Mouse (Mus musculus) liver, adult 2 months (tissue): ENCODE results near the gene Uqcc3. TPM values are rescaled to one million over a fixed set of nuclear protein-coding genes. Genes with fewer than 3 reads are reported as not detected.
A peak's percentile ranks its signal among the peaks of the same experiment; 100 is the strongest.

Source experiments
- DNase-seq: peaks from one replicate; pipeline ENCODE4 v3.0.0-alpha.2; 2011; ENCODE audit warnings: low read depth, low spot score; ENCODE audit errors: extremely low read depth
- H3K27ac ChIP-seq: fragments of 200-500 bp; replicated peaks from 2 replicates; pipeline ENCODE4 v1.5.1; 2012; ENCODE audit warnings: low read depth, mild to moderate bottlenecking, control low read depth, inconsistent platforms, low read length; ENCODE audit not compliant: insufficient read depth
- H3K27me3 ChIP-seq: fragments of 200-500 bp; 2 replicates; pipeline ENCODE4 v1.6.1; 2012; ENCODE audit warnings: mild to moderate bottlenecking, moderate library complexity, low read length, inconsistent platforms; ENCODE audit not compliant: control insufficient read depth, insufficient read depth
- H3K36me3 ChIP-seq: fragments of 200-500 bp; 2 replicates; pipeline ENCODE4 v1.6.1; 2012; ENCODE audit warnings: low read length, inconsistent platforms; ENCODE audit not compliant: control insufficient read depth, insufficient read depth
- H3K4me1 ChIP-seq: fragments of 200-500 bp; 2 replicates; pipeline ENCODE4 v1.6.1; 2011; ENCODE audit warnings: low read length; ENCODE audit not compliant: control insufficient read depth, insufficient read depth
- H3K4me3 ChIP-seq: fragments of 200-500 bp; 2 replicates; pipeline ENCODE4 v1.5.1; 2011; ENCODE audit warnings: low read depth, mild to moderate bottlenecking, control low read depth, low read length, moderate library complexity; ENCODE audit not compliant: insufficient read depth
- H3K79me2 ChIP-seq: fragments of 200-500 bp; 2 replicates; pipeline ENCODE4 v1.6.1; 2012; ENCODE audit warnings: inconsistent platforms, mild to moderate bottlenecking, low read length, moderate library complexity; ENCODE audit not compliant: control insufficient read depth, insufficient read depth
- H3K9ac ChIP-seq: fragments of 200-500 bp; 2 replicates; pipeline ENCODE4 v1.6.1; 2012; ENCODE audit warnings: low read depth, mild to moderate bottlenecking, control low read depth, inconsistent platforms, low read length
- CTCF ChIP-seq: fragments of 200-500 bp; IDR thresholded peaks from 2 replicates; pipeline ENCODE4 v1.5.1; 2011; ENCODE audit warnings: low read depth, low read length, control low read depth
- POLR2A ChIP-seq: fragments of 200-500 bp; IDR thresholded peaks from 2 replicates; pipeline ENCODE4 v1.6.1; 2011; ENCODE audit warnings: low read length, control low read depth; ENCODE audit not compliant: insufficient read depth; ENCODE audit errors: extremely low read depth
- WGBS: fragments of 180-500 bp; shearing (Covaris S2); methylation state at CpG from one replicate; pipeline ENCODE4 v1.1.7; 2018; 5-methylcytosine and 5-hydroxymethylcytosine counted together
- polyA plus RNA-seq: library from polyadenylated mRNA; depleted of rRNA; stranded (reverse); fragments of >200 nt; gene quantifications from 2 replicates; pipeline ENCODE4 v1.2.3, GENCODE M21; 2012
- total RNA-seq: library from RNA; depleted of rRNA; stranded (reverse); fragments of >200 nt; gene quantifications from 2 replicates; pipeline ENCODE4 v1.2.3, GENCODE M21; 2014

The Uqcc3 gene
- total and polyA plus RNA-seq, 2 experiments, result 27.7 to 32.6 TPM

DNA sequence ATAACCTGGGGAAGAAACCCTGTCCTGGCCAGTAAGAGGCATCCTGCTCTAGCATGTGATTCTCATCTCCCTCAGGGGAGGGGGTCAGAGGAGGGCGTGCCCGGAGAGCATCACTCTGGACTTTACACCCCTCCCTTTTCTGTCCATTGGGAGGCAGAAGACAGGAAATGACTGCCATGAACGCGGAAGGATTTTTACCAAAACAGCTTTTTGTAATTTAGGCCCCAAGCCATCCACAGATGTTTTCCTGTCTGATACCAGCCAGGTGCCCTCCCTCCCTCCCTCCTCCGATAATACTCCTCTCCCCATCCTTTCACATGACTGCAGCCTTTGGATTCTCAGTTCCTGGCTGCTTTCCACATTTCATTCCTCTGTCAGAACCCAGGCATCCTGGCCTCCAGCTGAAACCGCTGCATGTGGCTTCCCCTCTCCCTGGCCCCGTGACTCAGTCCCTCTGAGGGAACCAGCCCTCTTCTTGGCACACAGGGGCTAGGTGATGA, 30.3 kb downstream of the Uqcc3 start, which contains the start of gene Lrrn4cl:
Lrrn4cl (plus strand) TSS at position 367 of the 500 bp plus-strand sequence.
- Histone ChIP-seq H3K4me1 (no peaks in the 10 kb centered on the region), H3K79me2 (no peaks in the 10 kb centered on the region), H3K27me3 (no peaks in the 10 kb centered on the region), H3K9ac (no peak within 1 kb of the TSS), H3K36me3 (peaks cover 15% of the 10 kb centered on the region), H3K27ac (no peak within 1 kb of the TSS), H3K4me3 (no peak within 1 kb of the TSS)
- 40% methylated on average over 7 of the region's 7 CpGs for WGBS
- DNase-seq, result no peak
- TF ChIP-seq CTCF (no peak), POLR2A (no peak)

DNA sequence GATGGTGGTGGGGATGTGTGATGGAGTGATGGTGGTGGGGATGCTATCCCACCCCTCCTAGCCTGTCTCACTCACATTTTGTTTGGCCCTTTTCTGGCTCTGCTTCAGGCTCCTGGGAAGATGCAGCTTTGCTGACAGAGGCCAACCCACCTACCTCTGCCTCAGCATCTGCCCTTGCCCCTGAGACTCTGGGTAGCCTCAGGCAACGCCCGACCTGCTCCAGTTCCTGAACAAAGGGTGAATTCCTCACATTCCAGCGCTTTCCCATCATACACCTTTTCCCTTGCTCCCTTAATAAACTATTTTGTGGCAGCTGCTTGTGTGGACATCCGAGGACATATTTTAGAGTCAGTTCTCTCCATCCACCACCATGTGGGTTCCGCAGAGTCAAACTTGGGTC, 32.4 kb downstream of the Uqcc3 start:
- Histone ChIP-seq H3K27ac (no peak overlapping the region), H3K27me3 (no peaks in the 10 kb centered on the region), H3K36me3 (peaks cover 17% of the 10 kb centered on the region), H3K9ac (no peak overlapping the region), H3K4me3 (no peak overlapping the region), H3K4me1 (peaks cover 3% of the 10 kb centered on the region; the same call in 1 of the 2 replicates), H3K79me2 (no peaks in the 10 kb centered on the region)
- WGBS, result 90% methylated on average over 5 of the region's 5 CpGs
- DNase-seq, result no peak
- TF ChIP-seq POLR2A, result no peak
- no peak for TF ChIP-seq CTCF

DNA sequence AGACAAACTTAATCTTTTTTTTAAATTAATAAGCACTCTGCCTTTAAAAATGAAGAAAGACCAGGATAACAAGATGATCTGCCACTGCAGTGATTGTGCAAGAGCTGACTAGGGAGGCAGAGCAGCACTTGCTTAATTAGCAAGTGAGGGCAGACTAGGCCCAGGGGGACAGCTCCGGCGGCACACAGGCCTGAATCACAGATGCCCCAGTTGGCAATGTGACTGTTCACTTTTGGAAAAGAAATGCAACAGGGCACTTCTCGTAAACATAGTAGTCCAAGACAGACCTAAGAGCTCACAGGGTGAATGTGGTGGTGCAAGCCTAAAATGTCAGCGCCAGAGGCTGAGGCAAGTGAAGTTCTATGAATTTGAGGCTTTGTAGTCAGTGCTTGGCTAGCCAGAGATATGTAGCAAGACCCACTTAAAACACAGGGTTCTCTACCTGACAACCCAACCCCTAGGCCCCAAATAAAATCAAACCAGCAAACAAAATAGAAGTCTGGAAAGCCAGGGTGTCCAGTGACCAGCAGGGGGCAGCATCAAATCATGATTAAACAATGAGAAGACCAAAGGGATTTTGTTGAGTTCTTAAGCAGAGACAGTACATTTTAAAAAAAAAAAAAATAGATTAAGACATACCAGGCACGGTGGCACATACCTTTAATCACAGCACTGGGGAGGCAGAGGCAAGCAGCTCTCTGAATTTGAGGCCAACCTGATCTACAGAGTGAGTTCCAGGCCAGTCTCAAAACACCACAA, 36.2 kb downstream of the Uqcc3 start:
- H3K9ac ChIP-seq, result 0 out of 2 replicates have a peak overlapping the region, but pooled peaks have one; percentile 8
- peaks cover 9% of the 10 kb centered on the region for H3K4me1 ChIP-seq
- WGBS, result 36% methylated on average over 5 of the region's 5 CpGs
- H3K36me3 ChIP-seq, result peaks cover 17% of the 10 kb centered on the region
- peak overlapping the region; percentile 28; the same call in 1 of the 2 replicates for H3K27ac ChIP-seq
- no peak overlapping the region for H3K4me3 ChIP-seq
- TF ChIP-seq POLR2A, result no peak
- TF ChIP-seq CTCF, result peak; percentile 43; the same call in 1 of the 2 replicates
- peak; percentile 76 for DNase-seq
- H3K79me2 ChIP-seq, result no peaks in the 10 kb centered on the region
- no peaks in the 10 kb centered on the region for H3K27me3 ChIP-seq

DNA sequence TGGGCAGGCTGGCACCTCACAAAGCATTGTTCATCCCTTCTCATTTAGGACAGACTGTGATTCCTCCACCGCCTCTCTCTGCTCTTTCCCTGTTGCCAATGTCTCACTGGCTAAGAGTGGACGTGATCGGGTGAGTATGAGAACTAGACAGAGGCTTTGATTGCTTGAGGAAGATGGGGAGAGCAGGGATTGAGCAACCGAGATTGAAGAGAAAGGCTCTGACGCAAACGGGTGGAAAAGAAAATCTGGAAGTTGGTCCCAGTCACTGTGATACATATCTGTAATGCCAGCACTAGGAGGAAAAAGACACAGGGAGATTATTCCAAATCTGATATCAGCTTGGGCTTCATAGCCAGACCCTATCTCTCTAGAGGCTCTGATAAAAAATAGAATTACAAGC, 37.8 kb downstream of the Uqcc3 start:
- H3K27ac ChIP-seq, result no peak overlapping the region
- peaks cover 12% of the 10 kb centered on the region for H3K4me1 ChIP-seq
- H3K4me3 ChIP-seq, result no peak overlapping the region
- no peaks in the 10 kb centered on the region for H3K27me3 ChIP-seq
- H3K36me3 ChIP-seq, result peaks cover 14% of the 10 kb centered on the region
- no peaks in the 10 kb centered on the region for H3K79me2 ChIP-seq
- no peak for DNase-seq
- TF ChIP-seq POLR2A (no peak), CTCF (no peak)
- 80% methylated on average over 6 of the region's 6 CpGs for WGBS
- H3K9ac ChIP-seq, result no peak overlapping the region

DNA sequence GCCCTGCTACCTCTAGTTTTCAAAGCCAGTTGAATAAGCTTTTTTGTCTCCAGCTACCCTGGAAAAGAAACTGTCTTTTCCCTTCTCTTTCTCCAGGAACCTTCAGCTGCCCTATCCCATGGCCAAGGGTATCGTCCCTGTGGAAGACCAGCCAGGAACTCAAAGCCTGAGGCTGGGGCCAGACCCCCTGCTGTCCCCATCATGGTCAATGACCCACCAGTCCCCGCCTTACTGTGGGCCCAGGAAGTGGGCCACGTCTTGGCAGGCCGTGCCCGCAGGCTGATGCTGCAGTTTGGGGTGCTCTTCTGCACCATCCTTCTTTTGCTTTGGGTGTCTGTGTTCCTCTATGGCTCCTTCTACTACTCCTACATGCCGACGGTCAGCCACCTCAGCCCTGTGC, 39.7 kb downstream of the Uqcc3 start:
- H3K9ac ChIP-seq, result no peak overlapping the region; the same call in 1 of the 2 replicates

More for the DNA sequence above, 39.7 kb downstream of the Uqcc3 start:
- no peak overlapping the region for H3K27ac ChIP-seq
- H3K79me2 ChIP-seq, result no peaks in the 10 kb centered on the region
- H3K4me3 ChIP-seq, result no peak overlapping the region
- no peak for DNase-seq
- TF ChIP-seq POLR2A, result no peak
- no peak for TF ChIP-seq CTCF
- H3K4me1 ChIP-seq, result peaks cover 12% of the 10 kb centered on the region
- 89% methylated on average over 7 of the region's 7 CpGs for WGBS
- no peaks in the 10 kb centered on the region for H3K27me3 ChIP-seq
- H3K36me3 ChIP-seq, result peaks cover 4% of the 10 kb centered on the region
